Mouse (Mus musculus): Measurements from ENCODE around the gene Ninj1.
A peak's percentile ranks its signal among the peaks of the same experiment; 100 is the strongest.

The Ninj1 gene

GRCm38 (mm10) chr13:49171729-49172128 lies 15.6 kb upstream of the Ninj1 start:
- DNase-seq (ENCODE audit: extremely low spot score, low spot score), result no peak

GRCm38 (mm10) chr13:49172335-49172734 lies 14.9 kb upstream of the Ninj1 start:
- DNase-seq (ENCODE audit: extremely low spot score, low spot score), result no peak

- DNase-seq (ENCODE audit: extremely low spot score, low spot score), result peak; percentile 94
These were observed 14.2 kb upstream of the Ninj1 start for GRCm38 (mm10) chr13:49172971-49173596.

GRCm38 (mm10) chr13:49175509-49175908 lies 11.8 kb upstream of the Ninj1 start:
- no peak for DNase-seq (ENCODE audit: extremely low spot score, low spot score)

GRCm38 (mm10) chr13:49178839-49179585 lies 8.3 kb upstream of the Ninj1 start:
- no peak for DNase-seq (ENCODE audit: extremely low spot score, low spot score)

- no peak for DNase-seq (ENCODE audit: extremely low spot score, low spot score)
These were observed 7.0 kb upstream of the Ninj1 start for GRCm38 (mm10) chr13:49180274-49180673.

GRCm38 (mm10) chr13:49180691-49181090 lies 6.6 kb upstream of the Ninj1 start:
- no peak for DNase-seq (ENCODE audit: extremely low spot score, low spot score)

GRCm38 (mm10) chr13:49181411-49181984 lies 5.8 kb upstream of the Ninj1 start:
- DNase-seq (ENCODE audit: extremely low spot score, low spot score), result no peak

GRCm38 (mm10) chr13:49183161-49183560 lies 4.1 kb upstream of the Ninj1 start:
- no peak for DNase-seq (ENCODE audit: extremely low spot score, low spot score)

GRCm38 (mm10) chr13:49183646-49184045 lies 3.6 kb upstream of the Ninj1 start:
- no peak for DNase-seq (ENCODE audit: extremely low spot score, low spot score)

- no peak for DNase-seq (ENCODE audit: extremely low spot score, low spot score)
These were observed 442 bp upstream of the Ninj1 start for GRCm38 (mm10) chr13:49186798-49187287.

- DNase-seq (ENCODE audit: extremely low spot score, low spot score), result no peak
These were observed 1.1 kb downstream of the Ninj1 start for GRCm38 (mm10) chr13:49188219-49188965.

- no peak for DNase-seq (ENCODE audit: extremely low spot score, low spot score)
These were observed 1.7 kb downstream of the Ninj1 start for GRCm38 (mm10) chr13:49188966-49189360.

GRCm38 (mm10) chr13:49189970-49190870 lies 2.9 kb downstream of the Ninj1 start:
- no peak for DNase-seq (ENCODE audit: extremely low spot score, low spot score)

GRCm38 (mm10) chr13:49190876-49191672 lies 3.8 kb downstream of the Ninj1 start:
- DNase-seq (ENCODE audit: extremely low spot score, low spot score), result no peak

GRCm38 (mm10) chr13:49191673-49192035 lies 4.4 kb downstream of the Ninj1 start:
- no peak for DNase-seq (ENCODE audit: extremely low spot score, low spot score)

GRCm38 (mm10) chr13:49192156-49192855 lies 5.0 kb downstream of the Ninj1 start:
- no peak for DNase-seq (ENCODE audit: extremely low spot score, low spot score)

GRCm38 (mm10) chr13:49193650-49194049 lies 6.4 kb downstream of the Ninj1 start:
- DNase-seq (ENCODE audit: extremely low spot score, low spot score), result no peak

- no peak for DNase-seq (ENCODE audit: extremely low spot score, low spot score)
These were observed 7.5 kb downstream of the Ninj1 start for GRCm38 (mm10) chr13:49194811-49195210.
